Mouse (Mus musculus): ENCODE results near the gene Larp4b.

DNA sequence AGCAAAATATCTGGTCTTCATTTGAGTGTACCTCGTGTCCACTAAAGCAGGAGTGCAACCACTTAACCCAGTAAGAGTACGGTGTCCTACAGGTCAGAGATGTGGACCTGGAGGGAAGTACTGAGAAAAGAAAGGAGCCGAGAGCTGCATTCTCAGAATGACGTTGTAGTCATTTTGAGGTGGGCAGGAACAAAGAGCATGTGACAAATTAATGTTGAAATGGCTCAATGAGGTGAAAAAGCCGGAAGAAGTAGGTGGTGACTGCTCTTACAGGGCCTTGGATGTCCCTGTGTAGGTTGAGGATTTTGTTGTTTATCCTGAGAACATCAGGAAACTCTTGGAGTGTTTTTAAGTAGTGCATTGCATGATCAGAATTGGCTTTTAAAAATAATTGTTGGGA is 5.6 kb downstream of the Larp4b start:
- no peak for TF ChIP-seq CTCF (IDR thresholded peaks at IDR 0.05; ENCODE audit: control insufficient read depth, insufficient read depth, insufficient replicate concordance, low read depth, low read length)
- TF ChIP-seq POLR2A (IDR thresholded peaks at IDR 0.05; ENCODE audit: control insufficient read depth, low read depth, low read length): no peak

Data from testis, adult 2 months (tissue).